Mouse (Mus musculus) neural tube, embryonic 12.5 days (tissue): ENCODE results near the gene Psmd12. TPM values are rescaled to one million over a fixed set of nuclear protein-coding genes. Genes with fewer than 3 reads are reported as not detected.

Source experiments
- ATAC-seq: fragments of 200-750 bp; cut with Nextera tagmentation; 2 replicates; pipeline ENCODE4 v1.8.0; 2017; ENCODE audit warnings: low read depth, mild to moderate bottlenecking, moderate TSS enrichment, moderate library complexity; ENCODE audit not compliant: low FRiP score
- H3K27ac ChIP-seq: fragments of 300-500 bp; sonication (generic); 2 replicates; pipeline ENCODE4 v1.5.1; 2016
- H3K27me3 ChIP-seq: fragments of 300-500 bp; sonication (generic); replicated peaks from 2 replicates; pipeline ENCODE4 v1.6.1; 2016; ENCODE audit warnings: mild to moderate bottlenecking
- H3K36me3 ChIP-seq: fragments of 300-500 bp; sonication (generic); 2 replicates; pipeline ENCODE4 v1.6.1; 2016; ENCODE audit warnings: mild to moderate bottlenecking
- H3K4me1 ChIP-seq: fragments of 300-500 bp; sonication (generic); 2 replicates; pipeline ENCODE4 v1.6.1; 2016
- H3K4me2 ChIP-seq: fragments of 300-500 bp; sonication (generic); replicated peaks from 2 replicates; pipeline ENCODE4 v1.6.1; 2016; ENCODE audit warnings: mild to moderate bottlenecking
- H3K4me3 ChIP-seq: fragments of 300-500 bp; sonication (generic); 2 replicates; pipeline ENCODE4 v1.5.1; 2016
- H3K9ac ChIP-seq: fragments of 300-500 bp; sonication (generic); 2 replicates; pipeline ENCODE4 v1.6.1; 2016; ENCODE audit warnings: mild to moderate bottlenecking
- H3K9me3 ChIP-seq: fragments of 300-500 bp; sonication (generic); 2 replicates; pipeline ENCODE4 v1.6.1; 2016; ENCODE audit warnings: mild to moderate bottlenecking
- WGBS: fragments of 180-500 bp; shearing (Covaris S2); methylation state at CpG from one replicate; pipeline ENCODE4 v1.1.7; 2016; 5-methylcytosine and 5-hydroxymethylcytosine counted together
- polyA plus RNA-seq: library from polyadenylated mRNA; unstranded; fragments of >200 nt; fragmentation: Nextera tagmentation; extraction: Ambion mirVana; gene quantifications from 2 replicates; pipeline ENCODE4 v1.2.1, GENCODE M21; 2016

Gene Psmd12
- polyA plus RNA-seq, 1 experiment from 2014 or later: 186 TPM

DNA sequence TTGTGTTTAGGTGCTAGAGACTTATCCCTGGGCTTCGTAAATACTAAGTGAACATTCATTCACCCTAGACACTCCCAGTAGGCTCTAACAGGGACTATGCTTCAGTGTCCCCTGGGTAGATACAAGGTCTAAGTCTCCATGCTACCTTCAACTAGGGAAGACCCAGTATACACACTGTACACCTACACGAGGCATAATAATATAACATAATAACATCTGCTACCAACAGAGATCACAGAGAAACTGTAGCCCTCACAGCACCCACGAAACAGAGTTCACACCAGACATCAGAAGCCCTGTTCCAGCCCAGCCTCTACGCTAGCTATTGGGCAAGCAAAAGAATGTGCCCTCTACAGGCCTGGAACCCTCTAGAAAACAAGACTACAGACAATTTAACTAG, 14.2 kb upstream of the Psmd12 start:
- Histone ChIP-seq H3K27ac (no peak overlapping the region), H3K4me2 (no peak overlapping the region), H3K9me3 (no peaks in the 10 kb centered on the region), H3K9ac (no peak overlapping the region), H3K4me1 (peaks cover 13% of the 10 kb centered on the region), H3K4me3 (no peak overlapping the region), H3K27me3 (no peaks in the 10 kb centered on the region), H3K36me3 (no peaks in the 10 kb centered on the region)
- no peak for ATAC-seq
- WGBS: 96% methylated on average over 4 of the region's 4 CpGs

DNA sequence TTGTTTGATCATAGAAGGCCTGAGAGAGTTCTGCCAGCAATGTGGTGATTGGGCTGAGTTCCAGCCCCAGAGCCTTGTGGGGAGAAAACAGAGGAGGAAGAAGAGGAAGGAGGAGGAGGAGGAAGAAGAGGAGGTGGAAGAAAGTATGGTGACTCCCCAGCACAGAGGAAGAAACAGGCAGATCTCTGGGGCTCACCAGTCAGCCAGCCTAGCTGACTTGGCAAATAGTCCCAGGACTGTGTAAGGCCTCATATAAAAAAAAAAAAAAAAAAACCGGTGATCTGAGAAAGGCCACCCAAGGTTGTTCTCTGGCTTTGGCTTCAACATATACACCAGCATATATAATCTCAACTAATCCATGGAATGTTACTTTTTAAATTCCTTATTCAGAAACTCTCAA, 13.3 kb upstream of the Psmd12 start:
- H3K4me3 ChIP-seq: no peak overlapping the region
- H3K27me3 ChIP-seq: no peaks in the 10 kb centered on the region
- no peaks in the 10 kb centered on the region for H3K9me3 ChIP-seq
- H3K4me1 ChIP-seq: peaks cover 13% of the 10 kb centered on the region
- 67% methylated on average over 1 of the region's 1 CpGs for WGBS
- H3K9ac ChIP-seq: no peak overlapping the region
- ATAC-seq: no peak
- no peaks in the 10 kb centered on the region for H3K36me3 ChIP-seq
- no peak overlapping the region for H3K27ac ChIP-seq
- H3K4me2 ChIP-seq: no peak overlapping the region

DNA sequence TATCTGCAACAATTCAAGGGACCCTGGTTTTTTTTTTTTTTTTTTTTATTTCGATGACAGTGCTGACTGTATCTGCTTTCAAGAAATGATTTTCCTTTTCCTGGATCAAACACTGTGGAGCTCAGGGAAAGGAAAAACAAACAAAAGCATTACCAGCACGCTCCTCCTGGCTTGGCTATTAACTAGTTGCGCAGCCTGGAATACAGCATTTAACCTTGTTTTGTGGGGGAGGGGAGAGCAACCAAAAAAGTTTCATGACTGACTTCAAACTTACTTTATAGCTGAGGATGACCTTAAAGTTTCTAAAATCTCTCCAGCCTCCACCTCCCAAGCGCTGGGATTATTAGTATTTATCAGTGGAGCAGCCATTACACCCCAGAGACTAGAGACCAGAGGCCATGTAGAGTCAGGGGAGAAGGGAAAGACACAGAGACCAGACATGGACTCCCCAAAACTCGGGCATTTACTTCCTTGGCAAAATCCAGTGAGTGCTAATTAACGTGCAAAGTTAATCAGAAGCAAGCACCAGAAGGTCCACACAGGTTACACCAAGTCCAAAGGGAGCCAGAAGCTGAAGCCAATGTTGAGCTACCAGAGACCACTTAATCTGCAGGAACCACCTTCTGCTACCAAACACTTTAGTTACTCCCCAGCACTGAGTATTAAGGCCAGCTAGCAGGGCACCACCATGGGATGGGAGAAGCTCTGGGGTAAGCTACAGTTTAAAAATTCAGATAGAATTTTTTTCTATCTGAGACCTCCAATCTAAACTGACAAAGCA, 12.5 kb upstream of the Psmd12 start:
- no peak for ATAC-seq
- Histone ChIP-seq H3K27me3 (no peaks in the 10 kb centered on the region), H3K36me3 (no peaks in the 10 kb centered on the region), H3K4me3 (no peak overlapping the region), H3K27ac (no peak overlapping the region), H3K4me1 (peaks cover 13% of the 10 kb centered on the region), H3K9me3 (no peaks in the 10 kb centered on the region), H3K9ac (no peak overlapping the region), H3K4me2 (no peak overlapping the region)
- 75% methylated on average over 6 of the region's 6 CpGs for WGBS

DNA sequence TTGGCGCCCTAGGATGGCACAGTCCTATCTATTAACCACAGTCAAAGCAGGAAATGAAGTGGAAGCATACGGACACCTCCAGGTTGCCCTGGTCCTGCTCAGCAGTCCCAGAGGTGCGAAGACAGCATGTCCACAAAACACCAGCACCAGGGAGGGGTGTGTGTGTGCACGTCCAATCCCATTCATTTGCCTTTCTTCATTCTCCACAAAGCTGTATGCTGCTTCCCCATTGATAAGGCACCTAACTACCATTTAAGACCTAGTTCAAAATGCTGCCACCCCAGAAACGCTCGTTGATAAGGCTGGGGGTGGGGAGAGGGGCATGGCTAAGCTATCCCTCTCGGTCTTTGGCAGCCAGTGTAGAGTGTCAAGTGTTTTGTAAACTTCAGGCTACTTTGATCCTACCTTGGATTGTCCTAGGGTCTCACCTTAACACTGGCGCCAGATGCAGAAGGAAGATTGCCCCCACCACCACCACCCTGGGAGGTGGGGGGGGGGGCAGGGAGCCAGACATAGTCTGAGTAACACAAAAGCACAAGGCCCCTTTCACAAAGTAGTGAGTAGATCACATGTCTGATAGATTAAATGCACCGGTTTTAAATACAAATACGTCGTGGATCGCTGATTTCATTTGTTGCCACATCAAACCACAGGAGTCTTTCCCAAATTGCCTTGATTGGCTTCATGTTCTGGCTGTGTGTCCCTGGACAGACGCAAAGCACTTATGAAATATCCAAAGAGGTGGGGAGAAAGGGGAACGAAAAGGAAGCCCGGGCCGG, 10.8 kb upstream of the Psmd12 start:
- Histone ChIP-seq H3K36me3 (no peaks in the 10 kb centered on the region), H3K4me3 (peak overlapping the region; percentile 87), H3K9me3 (no peaks in the 10 kb centered on the region), H3K9ac (peak overlapping the region; percentile 74), H3K27ac (peak overlapping the region; percentile 34; the same call in 1 of the 2 replicates), H3K27me3 (no peaks in the 10 kb centered on the region), H3K4me1 (peaks cover 17% of the 10 kb centered on the region), H3K4me2 (peak overlapping the region; percentile 80)
- no peak for ATAC-seq
- WGBS: 24% methylated on average over 16 of the region's 16 CpGs

DNA sequence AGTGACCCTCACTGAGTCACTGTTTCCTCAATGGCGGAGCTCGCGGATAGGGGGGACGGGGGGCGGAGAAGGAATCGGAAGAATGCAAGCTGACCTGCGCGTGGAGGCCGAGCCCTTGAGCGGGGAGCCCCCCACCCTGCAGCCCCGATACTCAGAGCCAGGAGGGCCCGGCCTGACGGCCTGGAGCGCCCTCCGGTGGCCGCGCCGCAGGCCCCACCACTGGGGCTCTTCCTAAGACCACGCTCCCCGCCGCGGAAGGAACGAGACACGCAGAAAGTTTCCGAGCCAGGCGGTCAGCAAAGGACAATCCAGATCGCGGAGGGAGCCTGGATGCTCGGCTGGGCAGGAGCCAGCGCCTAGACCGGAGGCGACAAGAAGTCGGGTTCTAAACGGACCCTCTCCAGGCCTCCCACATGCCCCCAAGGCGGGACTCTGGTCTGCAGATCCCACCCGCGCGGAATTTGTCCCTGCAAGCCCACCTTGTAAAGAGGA, 10.2 kb upstream of the Psmd12 start:
- Histone ChIP-seq H3K4me1 (peaks cover 17% of the 10 kb centered on the region), H3K27me3 (no peaks in the 10 kb centered on the region), H3K36me3 (no peaks in the 10 kb centered on the region), H3K4me2 (peak overlapping the region; percentile 80), H3K9me3 (no peaks in the 10 kb centered on the region), H3K9ac (peak overlapping the region; percentile 74), H3K27ac (peak overlapping the region; percentile 86; the same call in 1 of the 2 replicates), H3K4me3 (peak overlapping the region; percentile 87)
- ATAC-seq: peak; percentile 90
- under 1% methylated on average over 38 of the region's 38 CpGs for WGBS

DNA sequence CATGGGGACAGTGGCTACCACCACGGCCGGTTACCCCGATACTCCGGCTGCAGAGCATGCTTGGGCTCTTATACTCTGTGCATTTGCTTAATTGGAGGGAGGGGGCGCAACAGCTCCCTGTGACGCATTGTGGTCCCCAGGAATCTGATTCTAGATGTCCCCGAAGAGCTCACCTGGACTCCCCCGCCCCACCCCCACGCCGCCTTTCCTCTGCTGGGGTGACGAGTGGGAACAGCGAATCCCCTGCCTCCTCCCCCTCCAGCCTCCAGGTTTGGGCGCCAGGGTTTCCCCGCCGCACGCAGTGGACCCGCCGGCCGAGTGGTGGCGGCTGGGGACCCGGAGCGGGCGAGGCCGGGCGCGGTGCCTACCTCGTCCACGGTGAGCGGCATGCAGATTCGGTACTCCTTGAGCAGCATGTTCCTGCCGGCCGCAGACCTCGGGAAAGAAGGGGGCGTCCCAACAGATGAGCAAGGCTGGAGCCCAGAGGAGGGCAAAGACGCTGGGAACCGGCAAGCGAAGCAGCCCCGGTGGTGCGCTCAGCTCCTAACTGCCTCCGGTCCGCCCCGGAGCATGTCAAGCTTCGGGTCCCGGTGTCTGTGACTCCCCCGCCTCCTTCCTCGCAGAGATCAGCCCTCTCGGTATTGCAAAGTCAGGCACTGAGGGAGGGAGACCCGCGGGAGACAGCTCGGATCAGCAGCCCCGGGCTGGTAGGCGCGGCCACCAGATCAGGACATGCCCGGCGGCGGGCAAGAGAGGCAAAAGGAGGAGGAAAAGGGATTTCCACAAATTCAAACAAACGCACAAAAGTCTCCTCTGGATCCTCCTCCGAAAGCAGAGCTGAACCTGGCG, 9.5 kb upstream of the Psmd12 start:
- H3K4me2 ChIP-seq: peak overlapping the region; percentile 80

DNA sequence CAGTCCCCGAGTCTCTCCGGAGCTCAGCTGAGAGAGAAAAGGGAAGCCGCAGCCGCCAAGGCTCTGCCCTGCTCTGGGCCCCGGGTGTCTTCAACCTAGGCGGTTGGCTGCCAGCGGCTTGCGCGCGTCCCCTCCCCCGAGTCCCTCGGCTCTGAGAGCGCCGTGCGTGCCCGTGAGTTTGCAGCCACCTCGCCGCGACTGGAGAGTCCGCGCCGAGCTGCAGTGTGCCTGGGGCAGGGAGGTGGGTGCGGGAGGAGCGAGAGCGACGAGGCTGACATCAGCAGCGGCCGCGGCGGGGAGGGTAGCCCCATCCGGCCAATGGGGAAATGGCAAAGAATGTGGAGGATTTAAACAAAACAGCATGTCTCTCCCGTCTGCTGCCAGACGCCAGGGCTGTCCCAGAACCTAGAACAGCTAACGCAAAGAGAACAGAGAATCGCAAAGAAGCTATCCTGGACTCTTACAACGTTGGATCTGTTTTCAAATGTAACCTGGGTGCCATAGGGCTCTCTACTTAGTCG, 8.7 kb upstream of the Psmd12 start, which contains the start of gene Pitpnc1:
TSS of gene Pitpnc1 (minus strand) at position 179 of the 521 bp plus-strand sequence.
- peak; percentile 86 for ATAC-seq
- Histone ChIP-seq H3K4me2 (peak within 1 kb of the TSS; percentile 80), H3K4me3 (peak within 1 kb of the TSS; percentile 87), H3K4me1 (peaks cover 17% of the 10 kb centered on the region), H3K27me3 (no peaks in the 10 kb centered on the region), H3K36me3 (no peaks in the 10 kb centered on the region), H3K9me3 (no peaks in the 10 kb centered on the region), H3K27ac (peak within 1 kb of the TSS; percentile 86), H3K9ac (peak within 1 kb of the TSS; percentile 74)
- WGBS: under 1% methylated on average over 37 of the region's 37 CpGs

More for the DNA sequence above, 9.5 kb upstream of the Psmd12 start:
- ATAC-seq: peak; percentile 68
- under 1% methylated on average over 58 of the region's 59 CpGs for WGBS
- no peaks in the 10 kb centered on the region for H3K36me3 ChIP-seq
- H3K27me3 ChIP-seq: no peaks in the 10 kb centered on the region
- peaks cover 17% of the 10 kb centered on the region for H3K4me1 ChIP-seq
- peak overlapping the region; percentile 74 for H3K9ac ChIP-seq
- H3K4me3 ChIP-seq: peak overlapping the region; percentile 87
- H3K9me3 ChIP-seq: no peaks in the 10 kb centered on the region
- peak overlapping the region; percentile 86 for H3K27ac ChIP-seq

DNA sequence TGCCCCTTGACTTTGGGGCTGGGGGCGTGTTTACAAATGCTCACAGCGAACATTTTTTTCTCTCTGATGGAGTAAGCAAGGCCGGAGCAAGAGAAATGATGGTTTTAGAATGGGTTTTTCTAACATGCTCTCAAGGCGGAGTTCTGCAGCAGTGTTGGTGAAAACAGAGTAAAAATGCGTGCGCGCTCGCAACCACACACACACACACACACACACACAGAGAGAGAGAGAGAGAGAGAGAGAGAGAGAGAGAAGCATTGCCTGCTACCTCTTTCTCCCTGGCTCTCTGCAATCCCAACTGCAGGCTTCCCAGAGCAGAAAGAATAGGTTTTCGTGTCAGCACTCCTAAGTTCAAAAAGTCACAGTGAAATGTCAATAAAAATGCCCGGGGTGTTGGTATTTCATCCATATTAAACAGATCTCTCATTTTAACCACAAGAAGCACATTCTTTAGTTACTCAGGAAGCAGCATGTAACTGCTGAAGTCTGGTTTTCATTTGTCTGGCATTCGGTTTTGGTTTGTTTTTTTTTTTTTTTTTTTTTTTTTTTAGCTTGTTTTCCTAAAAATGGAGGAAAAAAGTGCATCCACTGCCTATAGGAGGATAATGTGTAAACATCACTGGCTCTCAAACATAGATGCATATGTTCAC, 8.1 kb upstream of the Psmd12 start:
- 0 out of 2 replicates have a peak overlapping the region, but pooled peaks have one; percentile 20 for H3K27ac ChIP-seq
- 7% methylated on average over 11 of the region's 11 CpGs for WGBS
- H3K36me3 ChIP-seq: no peaks in the 10 kb centered on the region
- H3K9me3 ChIP-seq: no peaks in the 10 kb centered on the region
- ATAC-seq: no peak
- H3K9ac ChIP-seq: peak overlapping the region; percentile 74; the same call in 1 of the 2 replicates
- peak overlapping the region; percentile 80 for H3K4me2 ChIP-seq
- no peaks in the 10 kb centered on the region for H3K27me3 ChIP-seq
- peaks cover 17% of the 10 kb centered on the region for H3K4me1 ChIP-seq
- H3K4me3 ChIP-seq: peak overlapping the region; percentile 87

DNA sequence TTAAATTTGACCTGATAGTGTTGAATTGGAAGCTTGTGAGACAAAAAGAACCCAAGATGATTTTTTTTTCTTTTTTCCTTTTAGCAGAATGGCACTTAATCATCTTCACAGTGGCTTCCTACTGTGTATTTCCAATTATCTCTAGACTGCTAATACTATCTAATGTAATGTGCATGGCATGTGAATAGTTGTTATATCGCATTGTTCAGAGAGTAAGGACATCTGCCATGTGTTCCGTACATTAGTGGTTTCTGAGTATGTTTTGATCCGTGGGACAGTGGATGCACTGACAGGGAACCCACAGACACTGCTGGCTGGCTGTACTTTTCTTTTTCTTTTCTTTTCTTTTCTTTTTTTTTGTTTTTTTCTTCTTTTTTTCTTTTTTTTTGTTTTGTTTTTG, 7.0 kb upstream of the Psmd12 start:
- Histone ChIP-seq H3K4me2 (no peak overlapping the region), H3K36me3 (no peaks in the 10 kb centered on the region), H3K4me1 (peaks cover 14% of the 10 kb centered on the region), H3K9me3 (no peaks in the 10 kb centered on the region), H3K9ac (no peak overlapping the region), H3K27me3 (no peaks in the 10 kb centered on the region), H3K27ac (no peak overlapping the region), H3K4me3 (no peak overlapping the region)
- no peak for ATAC-seq
- WGBS: 84% methylated on average over 3 of the region's 3 CpGs

DNA sequence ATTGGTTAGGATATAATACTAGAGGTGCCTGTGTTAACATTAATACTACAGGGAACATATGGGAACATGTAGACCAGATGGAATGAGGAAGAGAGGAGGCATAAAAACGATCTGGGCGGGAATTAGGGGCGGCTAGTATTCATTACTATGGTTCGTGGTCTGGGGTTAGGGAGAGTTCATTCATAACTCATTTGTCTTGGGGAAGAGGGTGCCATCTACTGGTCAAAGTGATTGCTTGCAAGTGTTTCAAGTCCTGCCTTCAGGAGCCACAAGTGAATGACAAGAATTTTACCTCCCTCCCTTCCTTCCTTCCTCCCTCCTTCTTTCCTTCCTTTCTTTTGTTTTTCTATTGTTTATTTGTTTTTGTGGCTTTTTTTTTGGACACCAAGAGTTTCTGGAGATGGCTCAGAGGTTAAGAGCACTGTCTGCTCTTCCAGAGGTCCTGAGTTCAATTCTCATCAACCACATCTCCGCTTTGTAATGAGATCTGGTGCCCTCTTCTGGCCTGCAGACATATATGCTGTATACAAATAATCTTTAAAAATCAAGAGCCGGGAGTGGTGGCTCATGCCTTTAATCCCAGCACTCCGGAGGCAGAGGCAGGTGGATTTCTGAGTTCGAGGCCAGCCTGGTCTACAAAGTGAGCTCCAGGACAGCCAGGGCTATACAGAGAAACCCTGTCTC, 6.0 kb upstream of the Psmd12 start:
- WGBS: 23% methylated on average over 8 of the region's 8 CpGs
- H3K27ac ChIP-seq: no peak overlapping the region
- H3K4me2 ChIP-seq: 0 out of 2 replicates have a peak overlapping the region, but pooled peaks have one; percentile 5
- peaks cover 8% of the 10 kb centered on the region for H3K4me1 ChIP-seq
- no peak for ATAC-seq
- H3K9me3 ChIP-seq: no peaks in the 10 kb centered on the region
- H3K9ac ChIP-seq: no peak overlapping the region
- no peaks in the 10 kb centered on the region for H3K27me3 ChIP-seq
- no peak overlapping the region for H3K4me3 ChIP-seq
- no peaks in the 10 kb centered on the region for H3K36me3 ChIP-seq

DNA sequence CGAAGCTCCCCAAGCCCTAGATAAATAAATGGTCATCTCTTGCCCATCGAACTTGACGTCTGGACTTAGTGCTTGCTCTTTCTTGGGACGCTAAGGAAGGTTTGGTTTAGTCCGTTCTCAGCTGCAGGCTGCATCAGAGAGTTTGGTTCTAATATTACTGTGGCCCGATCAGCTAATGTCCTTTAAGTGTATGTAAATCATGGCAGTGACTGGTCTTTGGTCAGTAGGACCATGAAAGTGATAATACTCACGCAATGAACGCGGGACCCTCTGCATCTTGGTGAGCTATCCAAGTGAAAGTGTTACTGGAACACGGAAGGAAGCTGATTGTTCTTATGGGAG, 549 bp downstream of the Psmd12 start:
- Histone ChIP-seq H3K27ac (0 out of 2 replicates have a peak overlapping the region, but pooled peaks have one; percentile 53), H3K9ac (peak overlapping the region; percentile 86), H3K4me1 (peaks cover 15% of the 10 kb centered on the region), H3K36me3 (peaks cover 2% of the 10 kb centered on the region; the same call in 1 of the 2 replicates), H3K4me2 (peak overlapping the region; percentile 94), H3K4me3 (peak overlapping the region; percentile 91), H3K27me3 (no peaks in the 10 kb centered on the region), H3K9me3 (no peaks in the 10 kb centered on the region)
- 1% methylated on average over 10 of the region's 10 CpGs for WGBS
- ATAC-seq: no peak
